Mouse (Mus musculus) cerebellum, postnatal 25 days (tissue): ENCODE measurements around the gene Il17rd.

ENCODE experiments used
- DNase-seq, 2 experiments: peaks; one replicate each; pipeline ENCODE4 v3.0.0; 2021; ENCODE audit warnings: mixed read lengths in 2 of 2

Gene Il17rd

DNA sequence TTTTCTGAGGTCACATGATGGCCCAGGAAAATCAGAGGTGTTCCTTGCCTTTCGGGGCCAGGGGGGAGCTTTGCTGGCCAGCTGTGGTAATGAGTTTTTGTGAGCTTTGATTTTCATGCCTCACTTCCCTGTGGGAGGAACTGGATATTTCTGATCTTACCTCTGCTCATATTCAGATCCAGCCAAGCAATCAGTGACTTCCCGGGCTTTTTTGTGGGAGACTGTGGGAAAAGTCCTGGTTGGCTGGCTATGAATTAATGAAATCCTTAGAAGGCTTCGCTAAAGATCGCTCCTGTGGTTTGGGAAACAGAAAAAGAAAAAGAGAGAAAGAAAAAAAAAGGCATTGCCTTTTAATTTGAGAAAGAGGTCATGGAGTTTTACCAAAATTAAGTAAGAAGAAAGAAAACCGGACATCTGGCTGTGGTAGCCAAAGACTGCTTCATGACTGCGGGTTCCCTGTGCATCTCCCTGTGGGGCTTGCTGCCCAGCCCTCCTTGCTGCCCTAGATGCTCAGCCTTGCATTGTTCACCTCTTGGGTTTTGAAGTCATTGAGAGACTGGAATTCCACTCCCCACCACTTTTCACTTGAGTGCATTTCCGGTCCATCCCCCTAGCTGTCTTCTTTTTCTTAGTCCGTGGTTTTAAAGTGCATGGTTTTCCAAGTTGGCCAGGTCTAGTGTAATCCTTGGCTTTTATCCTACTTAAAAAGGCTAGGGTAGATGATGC, 9.7 kb downstream of the Il17rd start:
- DNase-seq: no peak

DNA sequence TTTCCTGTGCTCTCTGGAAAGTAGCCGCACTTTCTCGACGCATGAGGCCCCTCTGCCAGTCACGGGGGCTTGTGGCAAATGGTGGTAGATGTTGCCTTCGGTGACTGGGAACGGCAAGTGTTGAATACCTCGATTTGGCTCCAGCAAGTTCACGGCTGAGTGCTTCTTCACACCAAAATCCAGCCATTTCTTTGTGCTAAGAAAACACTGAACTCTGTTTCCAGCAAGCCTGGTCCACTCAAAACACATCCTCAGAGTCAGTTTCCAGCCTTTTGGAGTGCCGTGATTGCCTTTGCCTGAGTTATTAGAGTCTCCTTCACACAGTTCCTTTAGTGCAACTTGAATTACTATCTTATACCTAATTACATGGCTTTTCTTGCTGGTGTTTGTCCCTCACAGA, 11.3 kb downstream of the Il17rd start:
- DNase-seq: no peak

DNA sequence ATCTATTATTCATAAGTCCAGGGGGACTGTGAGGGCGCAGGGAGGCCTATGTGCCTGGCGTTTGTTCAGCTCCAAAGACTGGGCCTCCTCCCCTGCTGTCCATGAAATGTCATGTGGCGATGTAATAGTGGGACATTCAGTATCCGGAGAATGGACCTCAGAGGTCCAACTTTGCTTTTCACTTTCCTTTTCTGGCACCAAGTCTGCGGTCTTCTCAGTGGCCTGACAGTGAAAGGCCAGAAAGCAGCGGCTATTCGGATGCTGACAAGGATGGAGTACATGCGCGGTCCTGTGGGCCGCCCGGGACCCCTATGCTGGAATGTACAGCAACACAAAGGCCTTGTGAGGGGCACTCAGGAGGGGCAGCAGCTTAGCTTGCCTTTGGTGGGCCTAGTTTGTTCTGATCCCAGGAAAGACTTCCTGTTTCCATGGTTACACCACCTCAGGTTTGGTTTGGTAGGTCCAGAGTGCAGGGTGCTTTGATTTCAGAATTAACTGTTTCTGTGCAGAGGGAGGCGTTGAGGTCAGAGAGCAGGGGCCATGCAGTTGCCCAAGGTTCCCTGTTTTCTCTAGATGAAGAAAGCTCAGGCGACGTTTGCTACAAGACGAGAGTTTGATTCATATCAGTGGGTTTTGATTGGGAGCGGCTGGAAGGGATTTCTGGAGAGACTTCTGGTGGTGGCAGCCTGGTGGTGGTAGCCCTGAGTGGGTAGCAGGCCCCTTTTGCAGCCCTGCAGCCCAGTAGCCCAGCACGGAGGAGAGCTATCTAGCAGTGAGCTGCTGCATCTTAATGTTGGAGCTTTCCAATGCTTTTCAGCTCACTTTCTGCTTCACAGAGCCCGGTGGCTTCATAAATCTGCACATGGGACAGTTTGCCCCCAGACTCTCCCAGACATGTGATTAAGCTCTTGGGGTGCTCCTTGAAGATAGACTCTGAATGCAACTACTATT, 12.1 kb downstream of the Il17rd start:
- no peak for DNase-seq

DNA sequence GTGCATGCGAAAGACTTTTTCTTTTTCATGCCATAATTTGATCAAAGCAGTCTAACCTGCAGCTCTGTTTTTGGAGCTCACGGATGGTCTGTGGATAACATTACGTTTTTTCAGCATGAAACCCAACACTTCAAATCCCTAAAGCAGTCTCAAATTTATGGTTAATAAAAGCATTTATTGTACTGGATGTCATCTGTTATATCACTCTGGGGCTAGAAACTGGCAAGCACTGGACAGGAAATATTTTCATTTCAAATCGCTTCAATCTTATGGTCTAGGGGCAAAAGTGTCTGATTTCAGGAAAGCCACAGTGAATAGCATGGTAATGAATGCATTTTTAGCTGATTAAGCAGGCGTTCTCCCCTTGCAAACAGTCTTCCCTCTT, 12.8 kb downstream of the Il17rd start:
- DNase-seq: no peak

DNA sequence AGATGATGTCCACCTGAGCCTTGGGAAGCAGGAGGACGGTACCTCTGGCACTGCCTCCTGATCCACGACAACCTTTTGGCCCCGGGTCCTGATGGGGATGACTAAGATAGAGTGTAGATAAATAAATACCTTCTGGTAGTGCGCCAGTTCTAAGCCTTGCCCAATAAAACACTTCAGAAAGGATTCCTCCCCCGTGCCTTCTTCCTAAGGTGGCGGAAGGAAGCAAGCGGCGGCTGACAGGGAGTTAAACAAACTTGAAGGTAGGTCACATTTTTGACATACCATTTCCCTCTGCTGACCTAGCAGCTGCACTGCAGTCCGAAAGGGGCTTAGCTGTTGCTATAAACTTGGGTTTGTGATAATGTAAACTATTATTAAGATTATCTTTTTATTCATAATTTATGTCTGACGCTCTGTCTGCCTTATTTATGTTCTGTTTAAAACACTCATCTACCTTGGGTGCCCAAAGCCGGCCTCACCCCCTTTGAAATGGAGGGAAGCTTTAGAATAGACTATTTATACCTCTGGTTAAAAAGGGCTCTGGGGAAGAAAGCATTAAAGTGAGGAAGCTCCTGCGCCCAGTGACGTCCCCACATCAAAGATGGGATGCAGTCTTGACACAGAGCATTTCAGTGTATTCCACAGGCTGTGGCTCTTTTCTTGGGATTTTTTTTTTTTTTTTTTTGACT, 19.9 kb downstream of the Il17rd start:
- no peak for DNase-seq

DNA sequence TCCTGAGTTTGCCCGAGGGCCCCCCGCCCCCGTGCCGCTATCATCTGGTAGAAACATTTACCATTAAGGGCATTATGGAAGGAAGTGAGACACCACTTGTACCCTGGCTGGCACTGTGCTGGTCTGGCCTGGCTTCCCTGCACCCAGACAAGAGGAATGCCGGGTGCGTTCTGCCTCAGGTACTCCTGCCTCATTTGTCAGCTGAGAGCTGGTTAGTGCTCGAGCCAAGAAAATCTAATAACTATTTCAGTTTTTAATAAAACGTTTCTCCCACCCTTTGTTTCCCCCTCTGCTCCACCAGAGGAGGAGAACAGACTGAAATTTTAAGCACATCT, 20.4 kb downstream of the Il17rd start:
- no peak for DNase-seq

DNA sequence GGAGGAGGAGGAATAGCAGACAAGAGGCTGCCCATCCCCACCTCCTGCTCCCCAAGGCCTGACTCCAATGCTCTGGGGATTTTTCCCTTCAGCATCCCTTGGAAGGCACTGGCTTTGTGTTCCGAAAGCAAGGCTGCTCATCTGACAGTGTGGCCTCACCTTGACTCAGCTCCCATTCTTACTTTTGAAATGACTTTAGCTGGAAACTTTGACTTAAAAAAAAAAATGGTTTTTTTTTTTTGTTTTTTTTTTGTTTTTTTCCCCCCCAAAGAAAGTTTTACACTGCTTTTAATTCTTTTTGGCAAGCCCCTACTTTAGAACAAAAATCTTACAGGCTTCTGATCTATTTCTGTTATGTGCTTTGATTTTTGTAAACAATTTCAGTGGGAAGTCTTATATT, 24.6 kb downstream of the Il17rd start:
- no peak for DNase-seq

DNA sequence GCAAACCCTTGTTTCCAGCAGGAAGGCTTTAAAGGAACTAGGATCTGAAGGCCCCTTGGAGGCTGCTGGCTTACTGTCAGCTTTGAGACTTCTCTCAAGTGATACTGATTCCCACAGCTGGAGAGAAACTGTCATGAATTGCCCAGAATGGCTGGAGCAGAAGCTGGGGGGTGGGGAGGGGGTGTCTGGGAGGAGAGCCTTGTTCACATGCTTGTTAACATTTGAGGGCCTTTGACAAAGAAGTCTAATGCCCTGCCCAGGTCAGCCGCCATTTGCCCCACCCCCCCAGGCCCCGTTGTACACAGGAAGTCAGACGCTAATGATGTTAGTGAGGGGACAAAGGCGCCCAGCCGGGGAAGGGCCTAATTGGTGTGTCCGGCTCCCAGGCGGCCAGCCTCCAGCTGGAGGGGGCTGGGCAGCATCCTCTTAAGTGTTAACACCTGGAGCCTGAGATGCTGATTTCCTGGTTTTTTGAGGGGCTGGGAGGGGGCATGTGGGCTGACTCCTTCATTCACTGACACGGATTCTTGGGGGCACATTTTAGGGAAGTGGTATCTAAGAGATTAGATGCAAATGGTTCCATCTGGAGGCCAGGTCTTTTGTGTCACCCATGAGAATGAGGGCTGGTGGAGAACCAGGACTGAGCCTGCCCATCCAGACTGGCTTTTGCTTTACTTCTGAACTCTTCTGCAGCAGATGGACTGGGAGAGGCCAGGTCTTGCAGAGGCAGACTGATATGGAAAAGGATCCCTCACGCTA, 27.6 kb downstream of the Il17rd start:
- DNase-seq: no peak

DNA sequence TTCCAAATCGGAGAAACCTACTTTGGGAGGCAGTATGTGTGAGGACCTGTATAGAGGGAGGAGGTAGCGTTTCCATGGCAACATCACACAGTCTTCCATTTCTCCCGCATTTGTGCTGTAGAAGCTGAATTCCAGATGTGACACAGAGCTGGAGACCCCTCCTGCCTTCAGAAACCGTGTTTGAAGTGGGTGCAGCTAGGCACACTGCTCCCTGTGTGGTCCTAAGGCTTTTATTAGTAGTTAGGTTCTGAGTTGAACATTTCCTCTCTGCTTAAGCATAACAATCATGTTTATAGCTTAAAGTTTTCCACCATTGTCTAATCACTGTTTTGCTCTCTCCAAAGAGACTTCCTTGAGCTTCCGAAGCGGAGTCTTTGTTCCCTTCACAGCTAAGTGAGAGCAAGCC, 29.1 kb downstream of the Il17rd start:
- DNase-seq: no peak

DNA sequence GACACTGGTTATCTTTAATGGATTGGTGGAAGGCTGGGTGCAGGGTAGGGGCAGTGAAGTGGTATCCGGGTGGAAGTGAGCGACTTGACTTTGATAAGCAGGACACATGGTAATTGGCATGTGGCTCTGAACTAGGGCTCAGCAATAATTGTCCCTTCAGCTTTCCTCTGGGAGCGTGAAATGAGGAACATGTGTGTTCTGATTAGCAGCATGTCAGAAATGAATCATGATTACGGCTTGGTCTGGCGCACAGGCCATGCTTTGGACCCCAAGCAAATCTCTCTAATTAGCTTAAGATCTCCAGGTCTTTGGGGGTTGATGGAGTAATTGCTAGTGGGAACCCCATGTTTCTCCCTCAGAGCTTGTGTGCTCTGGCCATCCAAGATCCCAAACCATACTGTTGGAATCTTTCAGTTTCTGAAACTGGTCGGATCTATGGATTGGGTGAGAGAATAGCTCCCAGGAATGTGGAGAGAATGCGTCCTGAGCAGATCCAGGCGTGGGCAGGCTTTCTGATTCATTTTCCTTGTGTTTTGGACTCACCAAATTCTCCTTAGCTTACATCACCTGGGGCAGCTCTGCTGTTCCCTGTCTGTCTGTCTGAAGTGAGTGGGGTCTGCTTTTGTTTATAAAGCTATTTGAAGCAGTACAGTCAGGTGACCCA, 30.8 kb downstream of the Il17rd start:
- DNase-seq: no peak

DNA sequence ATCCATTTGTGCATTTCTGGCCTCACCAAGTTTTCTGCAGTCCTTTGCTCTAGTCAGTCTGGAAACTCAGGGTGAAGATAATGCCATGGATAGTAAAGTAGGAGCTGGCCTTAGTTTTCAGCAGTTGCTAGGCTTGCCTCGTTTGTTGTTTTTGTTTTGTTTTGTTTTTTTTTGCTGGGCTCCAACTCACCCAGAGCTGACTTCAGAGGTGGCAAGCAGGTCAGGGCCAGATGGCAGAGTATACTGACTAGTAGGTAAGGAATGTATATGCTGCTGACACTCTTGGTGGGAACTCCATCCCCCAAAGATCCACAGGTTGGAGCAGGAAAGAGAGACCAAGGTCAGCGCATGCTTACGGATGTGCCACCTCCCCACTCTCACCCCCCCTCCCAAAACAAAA, 31.4 kb downstream of the Il17rd start:
- DNase-seq: no peak

DNA sequence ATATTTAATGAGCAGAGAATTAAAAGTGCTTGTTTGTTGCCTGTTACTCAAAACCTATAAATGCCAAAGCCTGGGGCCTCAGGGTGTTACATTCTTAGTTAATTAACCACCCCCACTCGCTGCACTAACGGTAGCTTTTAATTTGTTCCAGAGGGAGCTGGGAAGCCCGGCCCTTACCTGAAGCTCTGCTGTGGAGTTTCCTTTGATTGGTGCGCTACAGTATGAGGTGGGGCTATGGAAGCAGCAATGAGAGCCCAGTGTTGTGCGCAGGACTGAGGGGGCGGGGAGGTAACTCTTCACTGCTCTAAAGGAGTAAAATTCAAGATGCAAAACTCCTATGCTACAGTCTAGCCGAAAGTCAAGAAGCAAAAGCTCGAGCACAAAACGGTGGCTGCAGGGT, 32.0 kb downstream of the Il17rd start:
- DNase-seq: no peak

DNA sequence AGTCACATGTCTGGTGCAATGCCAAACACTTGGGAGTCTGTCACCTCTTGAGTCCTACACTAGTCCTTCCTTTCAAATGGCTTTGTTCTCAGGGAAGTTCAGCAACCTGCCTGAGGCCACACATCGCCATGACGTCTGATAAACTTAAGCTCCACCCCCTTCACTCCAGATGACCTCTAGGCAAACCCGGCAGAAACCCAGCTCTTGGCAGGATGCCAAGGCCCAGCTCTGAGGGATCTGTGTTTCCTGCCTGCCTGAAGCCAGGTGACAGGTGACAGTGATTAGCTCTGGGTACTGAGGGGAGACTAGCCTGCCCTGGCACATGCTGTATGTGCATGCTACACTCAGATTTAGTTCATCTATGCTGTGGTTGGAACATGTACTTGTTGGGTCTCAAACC, 33.2 kb downstream of the Il17rd start:
- no peak for DNase-seq

DNA sequence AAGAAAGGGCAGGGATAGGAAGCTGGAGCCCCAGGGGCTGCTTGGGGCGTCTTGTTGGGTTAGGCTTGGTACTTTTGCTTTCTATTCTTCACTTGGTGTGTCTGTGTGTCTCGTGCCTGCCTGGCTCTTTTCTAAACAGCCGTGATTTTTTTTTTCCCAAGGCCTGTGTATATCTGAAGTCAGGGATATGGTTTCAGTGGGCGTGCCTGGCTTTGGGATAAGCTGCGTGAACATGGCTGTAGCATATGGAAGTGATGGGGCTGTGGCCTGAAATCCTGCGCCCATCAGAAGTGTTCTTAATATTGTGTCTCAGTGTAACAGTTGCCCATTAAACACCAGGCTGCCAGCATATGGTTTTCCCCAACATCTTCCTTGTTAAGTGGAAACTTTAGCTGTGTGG, 36.3 kb downstream of the Il17rd start:
- DNase-seq: no peak

DNA sequence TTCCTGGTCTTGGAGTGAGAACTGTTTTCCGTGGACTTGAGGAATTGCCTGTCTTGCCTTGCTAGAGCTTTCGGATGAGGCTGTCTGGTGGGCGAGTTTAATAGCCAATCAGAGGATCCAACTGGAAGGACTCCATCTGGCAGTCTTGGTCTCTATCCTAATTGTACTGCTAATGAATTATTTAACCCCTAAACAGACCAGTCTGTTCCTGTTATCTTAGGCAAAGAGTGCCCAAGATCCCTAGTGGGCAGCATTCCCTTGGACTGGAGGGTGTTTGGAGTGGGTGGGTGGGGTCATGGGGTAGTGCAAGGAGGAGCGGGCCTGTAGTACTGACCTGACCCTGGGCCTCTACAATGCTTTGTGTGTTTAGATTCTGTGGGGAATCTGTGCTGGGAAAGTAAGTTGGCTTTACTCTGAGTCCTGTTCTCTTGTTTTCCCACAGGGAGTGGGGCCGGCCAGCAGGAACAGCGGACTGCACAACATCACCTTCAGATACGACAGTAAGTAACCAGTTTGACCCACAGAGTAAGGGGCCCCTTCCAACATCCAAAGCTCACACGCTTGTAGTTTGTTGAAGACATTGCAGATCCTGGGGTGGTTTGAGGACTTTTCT, 37.3 kb downstream of the Il17rd start:
- no peak for DNase-seq

DNA sequence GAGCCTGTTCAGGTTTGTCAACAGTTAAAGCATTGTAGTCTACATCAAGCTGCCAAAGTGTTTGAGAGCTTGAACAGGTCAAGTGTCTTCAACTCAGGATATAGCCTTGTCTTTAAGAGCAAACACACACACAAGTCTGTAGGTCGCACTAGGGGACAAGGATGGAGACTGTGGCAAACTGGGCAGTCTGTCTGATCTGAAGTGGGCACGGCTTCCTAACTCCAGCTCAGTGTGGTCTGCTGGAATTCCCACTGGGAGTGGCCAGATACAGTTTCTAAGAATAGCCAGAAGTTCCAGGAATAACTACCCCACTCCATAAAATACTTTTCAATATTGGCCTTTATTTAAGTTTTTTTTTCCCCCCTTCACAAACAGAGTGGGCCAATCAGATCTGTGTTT, 37.8 kb downstream of the Il17rd start:
- DNase-seq: no peak

DNA sequence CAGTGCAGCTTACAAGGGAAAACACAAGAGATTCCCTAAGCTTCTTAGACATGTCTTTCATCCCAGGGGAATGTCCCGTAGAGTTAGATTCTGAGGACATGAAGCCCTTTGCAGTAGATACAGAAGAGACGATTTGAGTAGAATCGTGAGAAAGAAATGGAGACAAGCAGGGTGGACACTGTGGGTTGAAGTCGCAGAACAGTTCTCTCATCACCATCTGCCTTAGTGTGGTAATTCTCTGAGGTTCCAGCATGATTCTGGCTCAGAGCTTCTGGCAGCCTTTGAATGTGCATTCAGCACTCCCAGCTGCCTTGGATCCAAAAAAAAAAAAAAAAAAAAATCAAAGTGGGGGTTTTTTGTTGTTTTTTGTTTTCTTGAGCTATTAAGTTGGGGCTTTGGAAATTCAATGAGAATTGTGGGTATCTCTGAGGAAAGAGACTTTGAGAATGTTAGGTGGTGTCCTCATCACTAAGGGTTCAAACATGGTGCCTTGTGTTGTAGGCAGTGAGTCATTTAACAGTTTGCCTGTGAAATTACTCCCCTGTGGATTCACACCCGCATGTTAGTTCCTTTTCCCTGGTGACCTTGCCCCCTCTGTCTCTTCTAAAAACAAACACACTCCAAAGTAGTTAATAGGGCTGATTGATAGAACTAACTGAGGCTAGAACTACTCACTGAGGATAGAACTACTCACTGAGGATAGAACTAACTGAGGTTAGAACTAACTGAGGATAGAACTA, 43.0 kb downstream of the Il17rd start:
- no peak for DNase-seq

DNA sequence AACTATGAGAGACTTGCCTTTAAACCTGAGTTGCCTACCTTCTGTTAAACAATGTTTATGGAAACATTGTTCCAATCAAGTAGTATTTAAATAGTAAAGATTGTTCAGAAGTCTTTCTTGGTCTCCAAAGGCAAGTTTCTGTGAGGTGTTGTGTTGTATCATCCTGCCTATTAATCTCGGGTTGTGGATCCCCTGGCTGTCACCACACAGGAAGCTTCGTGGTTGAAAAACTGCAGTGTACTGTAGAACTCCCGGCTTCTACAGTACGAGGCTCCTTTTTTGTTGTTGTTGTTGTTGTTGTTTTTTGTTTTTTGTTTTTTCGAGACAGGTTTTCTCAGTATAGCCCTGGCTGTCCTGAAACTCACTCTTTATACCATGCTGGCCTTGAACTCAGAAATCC, 46.7 kb downstream of the Il17rd start:
- no peak for DNase-seq

DNA sequence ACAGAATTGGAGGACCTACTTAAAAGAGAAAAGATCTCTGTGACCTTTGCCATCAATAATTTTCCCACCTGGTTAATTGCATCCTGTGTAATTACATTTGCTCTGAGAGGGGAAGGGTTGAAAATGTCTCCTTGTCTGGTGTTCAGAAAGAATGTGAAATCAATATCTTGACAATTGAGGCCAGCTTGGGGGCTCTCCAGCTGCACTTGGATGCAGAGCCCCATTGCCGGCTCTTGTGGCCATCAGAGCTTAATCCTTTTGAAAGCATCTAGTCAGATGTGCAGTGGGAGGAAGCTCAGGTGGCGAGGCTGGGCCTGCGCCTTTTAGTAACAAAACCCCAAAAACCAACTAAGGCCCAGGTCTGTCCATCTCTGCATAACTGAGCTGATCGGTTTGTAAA, 47.3 kb downstream of the Il17rd start:
- DNase-seq: no peak

DNA sequence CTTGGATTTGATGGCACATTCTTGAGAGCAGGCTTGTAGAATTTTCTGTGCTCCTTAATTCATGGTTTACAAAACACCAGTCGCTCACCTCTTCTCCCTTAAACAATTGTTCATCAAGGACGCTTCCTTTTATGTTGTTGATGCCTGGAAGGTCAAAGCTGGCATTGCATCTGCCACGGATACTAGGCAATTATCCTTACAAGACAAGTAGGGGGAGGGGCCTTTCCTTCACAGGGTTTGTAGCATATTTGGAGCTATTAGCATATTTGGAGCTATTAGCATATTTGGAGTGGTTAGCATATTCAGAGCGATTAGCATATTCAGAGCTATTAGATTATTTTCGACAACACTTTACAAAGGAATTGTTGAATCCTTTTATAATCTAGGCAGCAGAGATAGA, 55.5 kb downstream of the Il17rd start:
- DNase-seq: no peak

DNA sequence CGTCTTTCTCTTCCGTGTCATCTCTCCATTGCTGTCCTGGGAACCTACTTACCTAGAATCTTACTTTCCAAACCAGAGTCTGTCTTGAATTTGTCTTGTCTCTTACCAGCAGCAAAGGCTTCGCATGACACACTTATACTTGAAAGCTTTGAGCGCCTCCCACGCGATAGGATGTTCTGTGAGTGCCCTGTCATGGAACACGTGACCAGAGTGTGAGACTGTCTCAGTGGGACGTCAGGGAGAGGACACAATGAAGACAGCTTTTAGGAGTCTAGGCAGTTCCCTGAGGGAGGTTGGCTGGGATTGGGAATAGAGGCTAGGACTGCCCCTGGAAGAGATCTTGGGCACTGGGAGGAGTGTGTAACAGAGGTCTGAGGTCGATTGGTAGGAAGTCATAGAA, 57.4 kb downstream of the Il17rd start:
- no peak for DNase-seq
